Mouse (Mus musculus) C2C12 (cell line): ENCODE data around the gene Plcb4. TPM values are rescaled to one million over a fixed set of nuclear protein-coding genes. Genes with fewer than 3 reads are reported as not detected.

ENCODE experiments used
- H3K27me3 ChIP-seq: one replicate; pipeline ENCODE4 v1.6.1; 2011; ENCODE audit not compliant: control insufficient read depth, insufficient read depth, insufficient read length
- H3K36me3 ChIP-seq: one replicate; pipeline ENCODE4 v1.6.1; 2011; ENCODE audit not compliant: control insufficient read depth, insufficient read depth
- H3K4me3 ChIP-seq: one replicate; pipeline ENCODE4 v1.5.1; 2011; ENCODE audit warnings: mild to moderate bottlenecking, control low read depth; ENCODE audit not compliant: poor library complexity, insufficient read depth, severe bottlenecking
- H3K79me2 ChIP-seq: one replicate; pipeline ENCODE4 v1.6.1; 2011; ENCODE audit not compliant: control insufficient read depth, insufficient read depth
- H3K79me3 ChIP-seq: one replicate; pipeline ENCODE4 v1.6.1; 2011; ENCODE audit warnings: low read depth, control low read depth
- H3ac ChIP-seq: one replicate; pipeline ENCODE3; 2011; ENCODE audit warnings: low read depth; ENCODE audit not compliant: control insufficient read depth, insufficient read length
- CEBPB ChIP-seq: IDR thresholded peaks from one replicate; pipeline ENCODE4 v1.6.1; 2011; ENCODE audit warnings: low read depth, mild to moderate bottlenecking, control low read depth, moderate library complexity
- CTCF ChIP-seq: IDR thresholded peaks from one replicate; pipeline ENCODE4 v1.5.1; 2011; ENCODE audit not compliant: control insufficient read depth, insufficient read depth, insufficient read length
- FOSL1 ChIP-seq: IDR thresholded peaks from one replicate; pipeline ENCODE4 v1.8.0; 2011; ENCODE audit warnings: mild to moderate bottlenecking, low read length; ENCODE audit not compliant: poor library complexity, insufficient read depth, severe bottlenecking
- MAX ChIP-seq: IDR thresholded peaks from one replicate; pipeline ENCODE4 v1.6.1; 2011; ENCODE audit warnings: mild to moderate bottlenecking, control low read depth
- MYOD1 ChIP-seq: IDR thresholded peaks from one replicate; pipeline ENCODE4 v1.6.1; 2011; ENCODE audit warnings: low read depth; ENCODE audit not compliant: control insufficient read depth, insufficient read length
- MYOG ChIP-seq: IDR thresholded peaks from one replicate; pipeline ENCODE4 v1.6.1; 2011; ENCODE audit not compliant: control insufficient read depth, insufficient read length; ENCODE audit errors: extremely low read depth
- USF1 ChIP-seq: IDR thresholded peaks from one replicate; pipeline ENCODE4 v1.6.1; 2011; ENCODE audit warnings: low read depth, mild to moderate bottlenecking, control low read depth, moderate library complexity
- polyA plus RNA-seq: library from polyadenylated mRNA; unstranded; fragments of >200 nt; fragmentation: generic; extraction: Trizol; gene quantifications from one replicate; pipeline ENCODE4 v1.2.1, GENCODE M21; 2012; ENCODE audit warnings: missing spikeins

The Plcb4 gene
- polyA plus RNA-seq, 1 experiment: 3.0 TPM

GRCm38 (mm10) chr2:135660816-135661215, 2.0 kb downstream of the Plcb4 start:
- Histone ChIP-seq H3K79me3 (no peaks in the 10 kb centered on the region), H3K36me3 (no peaks in the 10 kb centered on the region), H3K4me3 (no peak overlapping the region), H3K27me3 (no peaks in the 10 kb centered on the region), H3ac (no peak overlapping the region), H3K79me2 (no peaks in the 10 kb centered on the region)
- TF ChIP-seq FOSL1 (no peak), MAX (no peak), CEBPB (no peak), USF1 (no peak), CTCF (no peak), MYOG (no peak), MYOD1 (no peak)

- Histone ChIP-seq H3K79me3 (no peaks in the 10 kb centered on the region), H3K36me3 (no peaks in the 10 kb centered on the region), H3ac (no peak overlapping the region), H3K27me3 (no peaks in the 10 kb centered on the region), H3K4me3 (no peak overlapping the region), H3K79me2 (no peaks in the 10 kb centered on the region)
- TF ChIP-seq CTCF (no peak), MYOD1 (no peak), MAX (no peak), CEBPB (no peak), FOSL1 (no peak), USF1 (no peak), MYOG (no peak)
Measured at GRCm38 (mm10) chr2:135663785-135664184, 5.0 kb downstream of the Plcb4 start.

- H3K79me3 ChIP-seq: no peaks in the 10 kb centered on the region
- H3K79me2 ChIP-seq: no peaks in the 10 kb centered on the region
- no peak overlapping the region for H3K4me3 ChIP-seq
- no peaks in the 10 kb centered on the region for H3K27me3 ChIP-seq
- no peaks in the 10 kb centered on the region for H3K36me3 ChIP-seq
- TF ChIP-seq FOSL1: no peak
- no peak for TF ChIP-seq MYOG
- no peak for TF ChIP-seq CEBPB
- no peak for TF ChIP-seq MAX
- no peak for TF ChIP-seq USF1
- TF ChIP-seq MYOD1: no peak
- no peak for TF ChIP-seq CTCF
- H3ac ChIP-seq: no peak overlapping the region
Measured at GRCm38 (mm10) chr2:135667496-135667895, 8.7 kb downstream of the Plcb4 start.

GRCm38 (mm10) chr2:135672459-135673104, 13.8 kb downstream of the Plcb4 start:
- Histone ChIP-seq H3ac (no peak overlapping the region), H3K36me3 (no peaks in the 10 kb centered on the region), H3K79me3 (no peaks in the 10 kb centered on the region), H3K79me2 (no peaks in the 10 kb centered on the region), H3K4me3 (no peak overlapping the region), H3K27me3 (no peaks in the 10 kb centered on the region)
- TF ChIP-seq MYOD1 (no peak), MAX (no peak), USF1 (no peak), FOSL1 (no peak), CTCF (no peak), CEBPB (no peak), MYOG (no peak)

DNA sequence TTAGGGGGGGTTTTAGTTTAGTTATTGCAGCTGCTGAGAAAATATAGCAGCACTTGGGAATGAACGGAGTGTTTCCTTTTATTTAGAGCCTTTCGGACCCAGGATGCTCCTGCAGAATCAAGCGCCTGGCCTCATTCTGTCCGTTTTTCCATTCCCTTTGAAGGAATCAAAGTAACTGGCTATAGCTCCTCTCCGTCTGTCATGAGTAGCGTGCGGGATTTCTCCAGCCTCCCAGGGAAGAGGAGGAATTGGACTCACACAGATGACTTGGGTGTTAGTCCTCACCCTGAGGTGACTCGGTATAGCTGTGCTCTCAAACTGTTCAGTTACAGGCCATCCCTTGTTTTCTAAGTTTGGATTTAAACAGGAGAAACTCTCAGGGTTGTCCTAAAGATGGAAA, 14.8 kb downstream of the Plcb4 start:
- Histone ChIP-seq H3ac (no peak overlapping the region), H3K27me3 (no peaks in the 10 kb centered on the region), H3K79me3 (no peaks in the 10 kb centered on the region), H3K36me3 (no peaks in the 10 kb centered on the region), H3K4me3 (no peak overlapping the region), H3K79me2 (no peaks in the 10 kb centered on the region)
- TF ChIP-seq MYOG (no peak), MYOD1 (no peak), MAX (no peak), CEBPB (no peak), FOSL1 (no peak), CTCF (no peak), USF1 (no peak)
